Mouse (Mus musculus) hematopoietic stem cell, adult 5-6 weeks (primary cell): ENCODE measurements around the gene Chit1. TPM values are rescaled to one million over a fixed set of nuclear protein-coding genes. Genes with fewer than 3 reads are reported as not detected.

Experiments
- ATAC-seq, 2 experiments: fragments of 125-278 bp in 1 of 2; replicated peaks in 1 of 2; 2 replicates each; pipeline ENCODE4 v1.8.0; 2016 to 2017; ENCODE audit warnings: inconsistent platforms in 2 of 2, mild to moderate bottlenecking in 2 of 2, moderate number of reproducible peaks in 2 of 2, low read depth in 1 of 2, moderate TSS enrichment in 1 of 2; ENCODE audit not compliant: low FRiP score in 2 of 2, poor library complexity in 2 of 2, severe bottlenecking in 2 of 2, insufficient read depth in 1 of 2, low TSS enrichment in 1 of 2
- total RNA-seq: library from RNA; stranded (forward); fragments of 172-1452, 232-1000 nt; gene quantifications from 2 replicates; pipeline ENCODE4 v1.2.3, GENCODE M21; 2017

Gene Chit1
- total RNA-seq, 1 experiment from 2014 or later: not detected

- no peak for ATAC-seq
Measured at GRCm38 (mm10) chr1:134152626-134153590, 41.9 kb downstream of the Chit1 start.

DNA sequence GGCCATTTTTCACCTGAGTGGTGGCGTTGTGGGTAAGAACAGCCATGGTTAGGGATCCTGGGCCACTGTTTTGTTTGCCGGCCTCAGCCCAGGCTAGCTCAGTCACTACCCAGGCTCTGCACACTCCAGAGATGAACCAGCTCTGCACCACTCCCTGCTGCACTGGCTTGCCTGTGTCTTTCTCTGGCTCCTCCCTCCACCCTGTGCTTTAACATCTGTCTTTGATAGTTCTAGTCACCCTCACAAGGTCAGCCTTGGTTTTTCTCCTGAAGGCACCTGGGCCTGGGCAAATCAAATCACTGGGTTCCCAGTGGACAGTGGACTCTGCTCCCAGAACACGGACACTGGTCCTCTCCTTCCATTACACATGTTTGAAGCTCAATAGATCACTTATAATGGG, 43.1 kb downstream of the Chit1 start:
- ATAC-seq: no peak

- ATAC-seq: no peak
Measured at GRCm38 (mm10) chr1:134154655-134155054, 43.6 kb downstream of the Chit1 start.

GRCm38 (mm10) chr1:134160404-134160803, 49.4 kb downstream of the Chit1 start:
- ATAC-seq: no peak

DNA sequence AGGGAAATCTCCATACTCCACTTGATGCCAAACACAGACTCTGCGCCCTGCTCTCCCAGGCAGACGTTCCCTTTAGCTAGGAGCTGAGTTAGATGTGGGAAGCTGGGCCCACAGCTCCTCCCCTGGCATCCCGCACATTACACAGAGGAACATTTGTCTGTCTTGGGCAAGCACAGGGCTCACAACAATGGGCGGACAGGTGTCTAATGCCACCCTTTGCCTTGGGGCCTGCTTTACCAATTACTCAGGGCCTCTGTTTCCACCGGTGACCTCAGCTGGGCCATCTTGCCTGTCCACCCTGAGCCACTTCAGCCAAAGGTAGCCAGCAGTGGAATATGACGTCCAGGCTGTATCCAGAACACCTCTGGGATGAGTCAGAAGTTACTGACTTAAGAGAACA, 50.4 kb downstream of the Chit1 start:
- ATAC-seq: no peak

DNA sequence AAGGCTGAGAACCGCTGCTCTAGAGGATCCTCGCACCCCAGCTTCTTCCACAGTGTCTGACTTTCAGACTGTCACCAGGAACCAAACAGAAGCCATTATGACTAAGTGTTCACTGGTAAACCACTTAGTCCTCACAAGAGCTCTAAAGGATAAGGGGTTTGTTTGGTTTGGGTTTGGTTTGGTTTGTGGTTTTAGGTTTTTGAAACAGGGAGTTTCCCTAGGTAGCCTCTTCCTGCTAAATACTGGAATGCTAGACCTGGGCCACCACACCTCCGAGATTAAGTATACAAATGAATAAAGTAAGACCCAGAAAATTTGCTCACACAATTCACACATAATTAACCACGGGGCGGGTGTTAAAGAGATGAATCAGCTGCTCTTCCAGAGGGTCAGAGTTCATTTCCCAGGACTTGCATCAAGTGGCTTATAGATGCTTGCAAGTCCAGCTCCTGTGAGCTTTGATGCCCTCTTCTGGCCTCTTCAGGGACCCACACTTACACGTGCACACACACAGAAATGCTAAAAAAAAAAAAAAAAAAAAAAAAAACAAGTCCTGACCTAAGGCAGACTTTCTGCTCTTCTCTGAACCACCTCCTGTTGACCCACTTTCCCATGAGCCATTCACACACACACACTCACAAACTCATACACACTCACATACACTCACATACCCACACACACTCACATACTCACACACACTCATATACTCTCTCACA, 51.6 kb downstream of the Chit1 start:
- no peak for ATAC-seq

DNA sequence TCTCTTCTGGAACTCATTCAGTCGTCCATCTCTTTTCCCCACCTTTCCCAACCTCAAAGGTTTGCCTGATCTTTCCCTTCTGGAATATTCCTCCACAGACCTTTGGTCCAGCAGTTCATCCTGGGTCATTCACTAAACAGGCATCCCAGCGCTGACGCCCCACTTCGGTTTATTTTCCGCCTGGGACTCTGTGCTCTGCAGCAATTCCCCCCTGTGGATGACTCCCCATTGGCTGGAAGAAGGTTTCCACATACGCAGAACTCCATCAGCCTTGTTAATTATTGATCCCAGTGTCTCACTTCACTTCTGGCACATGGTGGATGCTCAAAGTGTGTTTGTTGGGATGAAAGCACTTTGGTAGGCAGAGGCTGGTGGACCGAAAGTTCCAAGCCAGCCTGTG, 52.4 kb downstream of the Chit1 start:
- no peak for ATAC-seq

DNA sequence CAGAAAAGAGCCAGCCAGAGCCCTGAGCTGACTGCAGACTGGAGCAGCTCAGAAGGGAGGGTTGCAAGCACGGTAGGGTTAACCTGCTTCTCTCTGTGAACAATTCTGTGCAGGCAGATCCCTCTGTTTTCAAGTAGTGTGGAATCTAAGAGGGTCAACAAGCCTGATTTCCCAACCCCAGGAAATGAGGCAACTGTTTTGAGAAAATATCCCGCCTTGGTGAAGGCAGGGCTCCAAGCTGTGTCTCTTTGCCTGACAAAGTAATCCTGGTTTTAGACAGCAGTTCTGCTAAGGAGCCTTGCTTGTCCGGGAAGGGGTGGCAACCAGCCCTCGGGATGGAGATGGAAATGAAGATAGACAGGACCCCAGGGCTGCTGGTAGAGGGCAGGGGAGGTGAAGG, 53.4 kb downstream of the Chit1 start:
- ATAC-seq: no peak

DNA sequence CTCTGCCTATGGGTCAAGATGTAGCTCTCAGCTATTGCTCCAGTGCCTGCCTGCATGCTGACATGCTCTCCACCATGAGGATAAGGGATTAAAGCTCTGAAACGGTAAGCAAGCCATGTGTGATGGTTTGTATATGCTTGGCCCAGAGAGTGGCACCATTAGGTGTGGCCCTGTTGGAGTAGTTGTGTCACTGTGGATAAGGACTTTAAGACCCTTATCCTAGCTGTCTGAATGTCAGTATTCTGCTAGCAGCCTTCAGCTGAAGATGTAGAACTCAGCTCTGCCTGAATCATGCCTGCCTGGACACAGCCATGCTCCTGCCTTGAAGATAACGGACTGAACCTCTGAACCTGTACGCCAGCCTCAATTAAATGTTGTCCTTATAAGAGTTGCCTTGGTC, 55.5 kb downstream of the Chit1 start:
- ATAC-seq: no peak

GRCm38 (mm10) chr1:134167416-134168305, 56.6 kb downstream of the Chit1 start:
- no peak for ATAC-seq

GRCm38 (mm10) chr1:134168567-134168966, 57.5 kb downstream of the Chit1 start:
- ATAC-seq: no peak

- no peak for ATAC-seq
Measured at GRCm38 (mm10) chr1:134168985-134169697, 58.1 kb downstream of the Chit1 start.

DNA sequence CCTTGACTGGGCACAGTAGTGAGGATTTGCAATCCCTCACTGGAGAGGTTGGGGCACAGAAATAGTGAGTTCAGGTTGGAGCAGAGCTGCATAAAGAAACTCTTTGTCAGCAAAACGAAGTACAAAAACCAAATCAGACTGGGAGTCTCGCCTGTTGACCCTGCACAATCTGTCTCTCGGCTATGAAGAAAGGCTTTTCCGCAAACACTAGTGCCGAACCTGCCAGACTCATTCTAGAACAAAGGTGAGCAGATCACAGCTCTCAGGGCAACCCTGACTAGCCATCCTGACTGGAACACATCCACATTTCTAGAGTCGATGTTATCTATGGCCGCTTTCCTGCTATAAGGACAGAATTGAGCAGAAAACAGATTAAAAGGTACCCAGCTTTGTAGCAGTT, 62.0 kb downstream of the Chit1 start:
- no peak for ATAC-seq

GRCm38 (mm10) chr1:134177976-134178375, 66.9 kb downstream of the Chit1 start:
- no peak for ATAC-seq

- peak in 1 of 2 experiments; percentile 8; a peak in 1 of 4 replicates for ATAC-seq
Measured at GRCm38 (mm10) chr1:134182025-134182424, 71.0 kb downstream of the Chit1 start, which contains the start of gene Chil1. Gene Chil1, plus strand, starts transcription at chr1:134182176.

DNA sequence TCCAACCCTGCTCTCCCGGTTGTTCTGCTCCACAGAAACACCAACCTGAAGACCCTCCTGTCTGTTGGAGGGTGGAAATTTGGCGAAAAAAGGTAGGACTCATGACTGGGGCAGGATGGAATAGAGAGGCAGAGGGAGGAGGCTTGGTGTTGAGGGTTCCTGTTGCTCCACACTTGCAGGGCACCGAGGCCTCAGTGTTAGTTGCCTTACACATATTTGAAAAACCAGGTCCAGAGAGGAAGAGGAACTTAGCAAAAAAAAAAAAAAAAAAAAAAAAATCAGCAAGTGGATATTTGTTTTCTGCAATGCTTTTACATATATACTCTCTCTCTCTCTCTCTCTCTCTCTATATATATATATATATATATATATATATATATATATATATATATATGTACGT, 73.0 kb downstream of the Chit1 start:
- no peak for ATAC-seq

DNA sequence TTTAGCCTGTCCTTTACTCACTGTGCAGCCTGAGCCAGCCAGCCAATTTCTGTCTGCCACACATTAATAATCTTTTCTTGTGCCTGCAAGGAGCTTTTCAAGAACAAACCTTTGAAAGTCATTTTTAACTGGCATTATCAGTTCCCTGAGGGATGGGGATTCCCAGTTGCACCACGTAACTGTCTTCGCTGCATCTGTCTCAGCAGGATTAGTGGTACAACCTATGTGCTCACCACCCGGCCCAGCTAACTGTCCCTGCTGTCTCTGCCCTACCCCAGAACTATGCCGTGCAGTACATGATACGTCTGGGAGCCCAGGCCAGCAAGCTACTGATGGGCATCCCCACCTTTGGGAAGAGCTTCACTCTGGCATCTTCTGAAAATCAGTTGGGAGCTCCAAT, 77.2 kb downstream of the Chit1 start:
- ATAC-seq: no peak
